Mouse (Mus musculus) CH12.LX (cell line): ENCODE data around the gene Pccb. TPM values are rescaled to one million over a fixed set of nuclear protein-coding genes. Genes with fewer than 3 reads are reported as not detected.

Experiments
- DNase-seq: peaks from one replicate; pipeline ENCODE4 v3.0.0-alpha.2; 2013; ENCODE audit errors: extremely low read depth
- H3K27ac ChIP-seq: 2 replicates; pipeline ENCODE4 v1.5.1; 2012; ENCODE audit warnings: low read depth, mild to moderate bottlenecking, control low read depth, moderate library complexity; ENCODE audit not compliant: insufficient read depth
- H3K27me3 ChIP-seq: replicated peaks from 2 replicates; pipeline ENCODE3; 2012; ENCODE audit warnings: inconsistent platforms
- H3K36me3 ChIP-seq, 2 experiments: replicated peaks in 1 of 2; 2 replicates each; pipeline versions ENCODE3 to v1.6.1; 2012; ENCODE audit warnings: inconsistent platforms in 1 of 2, low read length in 1 of 2, mild to moderate bottlenecking in 1 of 2, mixed read lengths in 1 of 2, moderate library complexity in 1 of 2; ENCODE audit not compliant: control insufficient read depth in 1 of 2, insufficient read depth in 1 of 2
- H3K4me1 ChIP-seq, 2 experiments: 2 replicates each; pipeline ENCODE4 v1.6.1; 2012; ENCODE audit warnings: inconsistent platforms in 1 of 2, moderate library complexity in 1 of 2; ENCODE audit not compliant: insufficient read depth in 2 of 2, control insufficient read depth in 1 of 2
- H3K4me2 ChIP-seq: 2 replicates; pipeline ENCODE4 v1.6.1; 2012; ENCODE audit warnings: low read depth, mild to moderate bottlenecking, control low read depth; ENCODE audit not compliant: poor library complexity, insufficient read depth, severe bottlenecking
- H3K4me3 ChIP-seq, 3 experiments: fragments of 150-350 bp in 1 of 3; sonication (generic) in 1 of 3; replicated peaks in 1 of 3; 2 replicates each; pipeline versions ENCODE3 to v1.5.1; 2011 to 2012; ENCODE audit warnings: low read depth in 2 of 3, low read length in 2 of 3, mild to moderate bottlenecking in 2 of 3, moderate library complexity in 2 of 3, control low read depth in 1 of 3, improper control_type of control experiment in 1 of 3, inconsistent platforms in 1 of 3, mixed read lengths in 1 of 3; ENCODE audit not compliant: poor library complexity in 1 of 3
- H3K79me2 ChIP-seq: replicated peaks from 2 replicates; pipeline ENCODE4 v1.6.1; 2012; ENCODE audit warnings: mild to moderate bottlenecking, moderate library complexity; ENCODE audit not compliant: control insufficient read depth, poor library complexity, insufficient read depth, severe bottlenecking; ENCODE audit errors: extremely low read depth
- H3K9ac ChIP-seq: 2 replicates; pipeline ENCODE4 v1.6.1; 2012; ENCODE audit warnings: low read depth, mild to moderate bottlenecking, control low read depth, moderate library complexity; ENCODE audit not compliant: insufficient read depth
- H3K9me3 ChIP-seq: replicated peaks from 2 replicates; pipeline ENCODE3; 2012; ENCODE audit warnings: low read length, inconsistent platforms, mixed read lengths
- BHLHE40 ChIP-seq: IDR thresholded peaks from 2 replicates; pipeline ENCODE4 v1.6.1; 2011; ENCODE audit warnings: mild to moderate bottlenecking, low read depth, low read length, improper control_type of control experiment
- CHD1 ChIP-seq: IDR thresholded peaks from 2 replicates; pipeline ENCODE4 v1.6.1; 2012; ENCODE audit warnings: low read depth, low read length, improper control_type of control experiment, inconsistent platforms
- CHD2 ChIP-seq: IDR thresholded peaks from 2 replicates; pipeline ENCODE4 v1.6.1; 2011; ENCODE audit warnings: low read length, improper control_type of control experiment
- CTCF ChIP-seq, 2 experiments: IDR thresholded peaks in 1 of 2; conservative IDR thresholded peaks in 1 of 2; 2 replicates each; pipeline ENCODE4 v1.5.1; 2011 to 2012; ENCODE audit warnings: low read depth in 2 of 2, low read length in 2 of 2, improper control_type of control experiment in 1 of 2, inconsistent platforms in 1 of 2, mild to moderate bottlenecking in 1 of 2, moderate library complexity in 1 of 2
- E2F4 ChIP-seq: IDR thresholded peaks from 2 replicates; pipeline ENCODE4 v1.6.1; 2011; ENCODE audit warnings: low read depth, low read length, improper control_type of control experiment; ENCODE audit not compliant: insufficient replicate concordance
- ELF1 ChIP-seq: IDR thresholded peaks from 2 replicates; pipeline ENCODE4 v1.6.1; 2014; ENCODE audit warnings: low read depth, mild to moderate bottlenecking, inconsistent platforms, low read length, improper control_type of control experiment
- EP300 ChIP-seq: IDR thresholded peaks from 2 replicates; pipeline ENCODE4 v1.6.1; 2011; ENCODE audit warnings: low read length, improper control_type of control experiment
- GABPA ChIP-seq: IDR thresholded peaks from 2 replicates; pipeline ENCODE4 v1.6.1; 2012; ENCODE audit warnings: low read depth, low read length, improper control_type of control experiment, inconsistent platforms; ENCODE audit not compliant: insufficient replicate concordance
- IRF4 ChIP-seq: IDR thresholded peaks from 2 replicates; pipeline ENCODE4 v1.6.1; 2014; ENCODE audit warnings: low read depth, mild to moderate bottlenecking, inconsistent platforms, low read length, improper control_type of control experiment
- JUND ChIP-seq: conservative IDR thresholded peaks from 2 replicates; pipeline ENCODE4 v1.6.1; 2011; ENCODE audit warnings: low read depth, low read length, improper control_type of control experiment
- MAZ ChIP-seq: IDR thresholded peaks from 2 replicates; pipeline ENCODE4 v1.6.1; 2012; ENCODE audit warnings: low read depth, mild to moderate bottlenecking, inconsistent platforms, low read length, improper control_type of control experiment, moderate library complexity
- MXI1 ChIP-seq: IDR thresholded peaks from 2 replicates; pipeline ENCODE4 v1.6.1; 2011; ENCODE audit warnings: mild to moderate bottlenecking, low read depth, low read length, improper control_type of control experiment
- MYC ChIP-seq: IDR thresholded peaks from 2 replicates; pipeline ENCODE4 v1.6.1; 2011; ENCODE audit warnings: low read depth, mild to moderate bottlenecking, improper control_type of control experiment, low read length
- NELFE ChIP-seq: IDR thresholded peaks from 2 replicates; pipeline ENCODE4 v1.6.1; 2011; ENCODE audit warnings: low read depth, low read length, improper control_type of control experiment
- NRF1 ChIP-seq: IDR thresholded peaks from 2 replicates; pipeline ENCODE4 v1.6.1; 2014; ENCODE audit warnings: low read depth, mild to moderate bottlenecking, inconsistent platforms, low read length, improper control_type of control experiment, moderate library complexity
- PAX5 ChIP-seq: IDR thresholded peaks from 2 replicates; pipeline ENCODE4 v1.6.1; 2012; ENCODE audit warnings: low read length, inconsistent platforms, mixed read lengths
- POLR2A ChIP-seq: IDR thresholded peaks from 2 replicates; pipeline ENCODE4 v1.6.1; 2011; ENCODE audit warnings: low read depth, mild to moderate bottlenecking, improper control_type of control experiment, low read length
- POLR2AphosphoS2 ChIP-seq: IDR thresholded peaks from 2 replicates; pipeline ENCODE4 v1.6.1; 2011; ENCODE audit warnings: low read depth, low read length, improper control_type of control experiment
- RAD21 ChIP-seq: IDR thresholded peaks from 2 replicates; pipeline ENCODE4 v1.6.1; 2011; ENCODE audit warnings: low read depth, mild to moderate bottlenecking, low read length, improper control_type of control experiment, moderate library complexity
- RCOR1 ChIP-seq: conservative IDR thresholded peaks from 2 replicates; pipeline ENCODE4 v1.6.1; 2012; ENCODE audit warnings: low read depth, mild to moderate bottlenecking, inconsistent platforms, low read length, improper control_type of control experiment
- USF1 ChIP-seq: IDR thresholded peaks from 2 replicates; pipeline ENCODE4 v1.6.1; 2014; ENCODE audit warnings: low read depth, mild to moderate bottlenecking, inconsistent platforms, low read length, improper control_type of control experiment
- ZC3H11A ChIP-seq: IDR thresholded peaks from 2 replicates; pipeline ENCODE4 v1.6.1; 2012; ENCODE audit warnings: low read depth, mild to moderate bottlenecking, inconsistent platforms, low read length, improper control_type of control experiment
- ZKSCAN1 ChIP-seq: IDR thresholded peaks from 2 replicates; pipeline ENCODE4 v1.6.1; 2012; ENCODE audit warnings: low read depth, inconsistent platforms, low read length, improper control_type of control experiment, borderline replicate concordance
- ZNF384 ChIP-seq: IDR thresholded peaks from 2 replicates; pipeline ENCODE4 v1.6.1; 2012; ENCODE audit warnings: low read depth, low read length, improper control_type of control experiment, inconsistent platforms
- dilution Hi-C: fragments of 300-500 bp; cut with MboI; formaldehyde crosslinking; loops from 2 replicates; pipeline ENCODE4 v1.14.3; 2020; ENCODE audit warnings: low sequenced_read_pairs; ENCODE audit not compliant: extremely low pct_unique_long_range_greater_than_20kb, extremely low pct_ligation_motif_present
- in situ Hi-C: fragments of 300-500 bp; cut with MboI; formaldehyde crosslinking; loops from 3 replicates; pipeline ENCODE4 v1.14.3; 2019; ENCODE audit warnings: low sequenced_read_pairs, low pct_ligation_motif_present, low pct_unique_long_range_greater_than_20kb, mixed read lengths
- polyA plus RNA-seq: library from polyadenylated mRNA; unstranded; fragments of >175 nt; gene quantifications from 2 replicates; pipeline ENCODE4 v1.2.1, GENCODE M21; 2012; ENCODE audit warnings: low read depth; ENCODE audit not compliant: insufficient read length
- total RNA-seq, 2 experiments: library from RNA; depleted of rRNA; stranded (reverse); fragments of 300-350 nt in 1 of 2; fragments of >200 nt in 1 of 2; gene quantifications; 2 replicates each; pipeline ENCODE4 v1.2.3; 2012 to 2014

The Pccb gene
- total and polyA plus RNA-seq, 3 experiments: 18.4 to 31.6 (median 18.7) TPM

DNA sequence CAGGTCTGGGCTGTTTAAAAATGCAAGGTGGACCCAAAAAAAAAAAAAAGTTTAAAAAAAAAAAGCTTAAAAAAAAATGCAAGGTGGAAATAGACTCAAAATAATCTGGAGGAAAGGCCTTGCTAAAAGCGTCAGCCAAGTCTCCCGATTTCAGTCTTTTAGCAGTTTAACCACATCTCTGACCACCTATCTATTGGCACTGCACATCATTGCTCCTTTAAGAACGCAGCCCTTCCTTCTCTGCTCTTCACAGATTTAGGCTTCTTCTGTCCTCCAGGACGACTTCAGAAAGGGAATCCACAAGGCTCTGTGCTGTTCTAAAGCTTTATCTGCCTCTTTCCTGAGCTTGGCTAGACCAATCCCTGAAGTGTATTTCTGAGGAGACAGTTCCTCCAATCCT lies 70.6 kb downstream of the Pccb start:
- Histone ChIP-seq H3K27ac (no peak overlapping the region), H3K4me1 (no peaks in the 10 kb centered on the region), H3K9me3 (no peaks in the 10 kb centered on the region), H3K4me2 (no peak overlapping the region), H3K36me3 (peaks cover 0 to 3% of the 10 kb centered on the region in 2 experiments), H3K4me3 (no peak overlapping the region), H3K27me3 (no peaks in the 10 kb centered on the region), H3K79me2 (no peaks in the 10 kb centered on the region), H3K9ac (no peak overlapping the region)
- in situ Hi-C loops (no loop called here), dilution Hi-C loops (no loop called here)
- DNase-seq: no peak
- no peak for TF ChIP-seq NELFE
- no peak for TF ChIP-seq ZNF384
- no peak for TF ChIP-seq IRF4

- no peak overlapping the region for H3K9ac ChIP-seq
- no peak overlapping the region for H3K27ac ChIP-seq
- dilution Hi-C loops: no loop called here
- in situ Hi-C loops: no loop called here
- H3K4me2 ChIP-seq: no peak overlapping the region
- H3K79me2 ChIP-seq: no peaks in the 10 kb centered on the region
- H3K9me3 ChIP-seq: no peaks in the 10 kb centered on the region
- DNase-seq: no peak
- TF ChIP-seq USF1: no peak
- TF ChIP-seq E2F4: no peak
- TF ChIP-seq POLR2AphosphoS2: no peak
- no peak for TF ChIP-seq MYC
- TF ChIP-seq BHLHE40: no peak
- no peak for TF ChIP-seq ZNF384
- no peak for TF ChIP-seq NELFE
- no peak for TF ChIP-seq EP300
- TF ChIP-seq ELF1: no peak
- no peak for TF ChIP-seq ZC3H11A
- no peak overlapping the region for H3K4me3 ChIP-seq
- H3K27me3 ChIP-seq: no peaks in the 10 kb centered on the region
- H3K4me1 ChIP-seq: no peaks in the 10 kb centered on the region
- H3K36me3 ChIP-seq: peaks cover 0 to 8% of the 10 kb centered on the region in 2 experiments
Observed at GRCm38 (mm10) chr9:100963428-100963912, 71.2 kb downstream of the Pccb start.

DNA sequence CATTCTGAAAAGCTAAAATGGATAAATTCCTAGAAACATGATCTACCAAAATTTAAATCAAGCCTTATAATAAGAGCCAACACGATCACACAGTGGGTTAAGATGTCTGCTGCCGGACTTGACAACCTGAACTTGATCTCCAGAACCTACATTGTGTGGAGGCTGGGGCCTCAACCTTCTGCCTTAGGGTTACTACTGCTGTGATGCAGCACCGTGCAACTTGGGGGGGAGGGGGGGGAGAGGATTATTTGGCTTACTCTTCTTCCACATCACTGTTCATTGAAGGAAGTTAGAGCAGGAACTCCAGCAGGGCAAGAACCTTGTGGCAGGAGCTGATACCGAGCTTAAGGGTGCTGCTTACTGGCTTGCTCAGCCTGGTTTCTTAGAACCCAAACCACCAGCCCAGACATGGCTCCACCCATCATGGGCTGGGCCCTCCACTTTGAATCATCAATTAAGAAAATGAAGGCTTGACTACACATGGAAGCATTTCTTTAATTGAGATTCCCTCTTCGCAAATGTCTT lies 71.7 kb downstream of the Pccb start:
- H3K79me2 ChIP-seq: no peaks in the 10 kb centered on the region
- no peaks in the 10 kb centered on the region for H3K4me1 ChIP-seq
- no peak overlapping the region for H3K27ac ChIP-seq
- peaks cover 0 to 10% of the 10 kb centered on the region in 2 experiments for H3K36me3 ChIP-seq
- no peaks in the 10 kb centered on the region for H3K27me3 ChIP-seq
- no peak overlapping the region for H3K9ac ChIP-seq
- dilution Hi-C loops (no loop called here), in situ Hi-C loops (no loop called here)
- DNase-seq: no peak
- no peak overlapping the region for H3K4me2 ChIP-seq
- H3K4me3 ChIP-seq: no peak overlapping the region
- no peaks in the 10 kb centered on the region for H3K9me3 ChIP-seq
- TF ChIP-seq NRF1 (no peak), CHD1 (no peak), ZNF384 (no peak), USF1 (no peak), RAD21 (no peak), ZC3H11A (no peak), BHLHE40 (no peak), PAX5 (no peak), POLR2A (no peak), CTCF (conservative IDR thresholded peaks at IDR 0.05 in 1 of 2, IDR thresholded peaks at IDR 0.05 in 1 of 2; ENCODE audit: low read depth in 2 of 2, low read length in 2 of 2) (no peak), ZKSCAN1 (no peak), ELF1 (no peak), JUND (no peak), MXI1 (no peak), POLR2AphosphoS2 (no peak), CHD2 (no peak), IRF4 (no peak), GABPA (no peak), RCOR1 (no peak), MAZ (no peak)
